ENCODE assay signal across 7 mouse cellular contexts in the genomic region with DNA sequence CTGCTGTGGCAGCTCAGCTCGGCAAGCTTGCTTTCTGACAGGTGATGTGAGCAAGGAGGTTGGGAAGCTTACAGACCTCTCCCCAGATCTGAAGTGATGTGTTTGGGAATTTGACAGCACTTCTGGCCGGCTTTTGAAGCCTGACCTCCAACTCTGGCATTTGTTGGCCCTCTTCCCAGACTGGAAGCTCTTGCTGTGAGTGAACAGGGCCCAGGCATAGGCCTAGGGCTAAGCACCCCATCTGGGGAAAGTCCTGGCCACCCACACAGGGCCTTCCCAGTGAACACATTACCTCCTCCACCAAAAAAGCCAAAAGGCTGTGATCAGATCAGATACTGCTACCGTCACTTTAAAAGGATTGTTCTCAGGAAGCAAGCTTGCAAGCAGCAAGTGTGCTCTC. TPM values are rescaled to one million over a fixed set of nuclear protein-coding genes. Genes with fewer than 3 reads are reported as not detected.
A peak's percentile ranks its signal among the peaks of the same experiment; 100 is the strongest.
DNase-seq lines count a peak whose midpoint lies in the region; ATAC-seq and TF ChIP-seq lines count a peak whose summit lies in the region.

No protein-coding gene starts in this region.

- H3K27me3 ChIP-seq in embryonic facial prominence, embryonic 14.5 days (replicated peaks; ENCODE audit: control insufficient read depth, insufficient read depth, low read length) = 0 out of 2 replicates have a peak, but pooled peaks cover 4% of the 10 kb centered on the region
- H3K27me3 ChIP-seq in intestine, embryonic 16.5 days (replicated peaks; ENCODE audit: control insufficient read depth, insufficient read depth, low read length) = no peaks in the 10 kb centered on the region
- H3K27me3 ChIP-seq in midbrain, postnatal 0 days (ENCODE audit: insufficient read depth, low read length) = no peaks in the 10 kb centered on the region

- no peaks in the 10 kb centered on the region for H3K9me3 ChIP-seq in embryonic facial prominence, embryonic 14.5 days (ENCODE audit: control insufficient read depth, low read length)
- peaks cover 4% of the 10 kb centered on the region; the same call in 1 of the 2 replicates for H3K9me3 ChIP-seq in intestine, embryonic 16.5 days (ENCODE audit: control insufficient read depth, low read length)
- H3K9me3 ChIP-seq in midbrain, postnatal 0 days (ENCODE audit: low read length) = no peaks in the 10 kb centered on the region

- H3K9ac ChIP-seq in embryonic facial prominence, embryonic 14.5 days (ENCODE audit: low read depth, low read length) = no peak overlapping the region
- no peak overlapping the region for H3K9ac ChIP-seq in intestine, embryonic 16.5 days (ENCODE audit: low read depth, low read length)
- H3K9ac ChIP-seq in midbrain, postnatal 0 days (replicated peaks; ENCODE audit: low read length, poor library complexity, severe bottlenecking) = no peak overlapping the region

- no peak overlapping the region for H3K4me3 ChIP-seq in embryonic facial prominence, embryonic 14.5 days (ENCODE audit: low read depth, low read length)
- H3K4me3 ChIP-seq in intestine, embryonic 16.5 days (ENCODE audit: low read length) = no peak overlapping the region
- H3K4me3 ChIP-seq in midbrain, postnatal 0 days (ENCODE audit: low read depth, low read length) = no peak overlapping the region

- 21% methylated on average over 3 of the region's 3 CpGs for WGBS in embryonic facial prominence, embryonic 14.5 days
- WGBS in intestine, embryonic 16.5 days = 32% methylated on average over 3 of the region's 3 CpGs
- 30% methylated on average over 3 of the region's 3 CpGs for WGBS in midbrain, postnatal 0 days

- no peak overlapping the region; the same call in 1 of the 2 replicates for H3K27ac ChIP-seq in embryonic facial prominence, embryonic 14.5 days (replicated peaks; ENCODE audit: low read depth, low read length)
- H3K27ac ChIP-seq in intestine, embryonic 16.5 days (ENCODE audit: low read length) = peak overlapping the region; percentile 38; the same call in 1 of the 2 replicates
- H3K27ac ChIP-seq in midbrain, postnatal 0 days (ENCODE audit: low read depth, low read length) = no peak overlapping the region

- peak; percentile 45 for DNase-seq in testis, postnatal 14 days (ENCODE audit: low spot score)
- DNase-seq in testis, postnatal 10 days (ENCODE audit: low spot score) = no peak
- peak; percentile 72 for DNase-seq in embryonic facial prominence, embryonic 14.5 days (ENCODE audit: low spot score)
- DNase-seq in midbrain, postnatal 0 days (ENCODE audit: low spot score) = peak; percentile 64

- no peak overlapping the region for H3K4me2 ChIP-seq in embryonic facial prominence, embryonic 14.5 days (ENCODE audit: low read depth, low read length)
- no peak overlapping the region for H3K4me2 ChIP-seq in intestine, embryonic 16.5 days (ENCODE audit: low read depth, low read length)
- H3K4me2 ChIP-seq in midbrain, postnatal 0 days (ENCODE audit: low read depth, low read length, poor library complexity, severe bottlenecking) = no peak overlapping the region

- H3K36me3 ChIP-seq in embryonic facial prominence, embryonic 14.5 days (ENCODE audit: control insufficient read depth, insufficient read depth, low read length) = no peaks in the 10 kb centered on the region
- H3K36me3 ChIP-seq in intestine, embryonic 16.5 days (ENCODE audit: control insufficient read depth, insufficient read depth, low read length) = peaks cover 4% of the 10 kb centered on the region
- H3K36me3 ChIP-seq in midbrain, postnatal 0 days (ENCODE audit: insufficient read depth, low read length) = peaks cover 15% of the 10 kb centered on the region; the same call in 1 of the 2 replicates

- ATAC-seq in embryonic facial prominence, embryonic 14.5 days (ENCODE audit: low read depth) = peak; percentile 64; the same call in 1 of the 2 replicates
- no peak for ATAC-seq in intestine, embryonic 16.5 days
- no peak for ATAC-seq in midbrain, postnatal 0 days (ENCODE audit: low FRiP score)
- ATAC-seq in frontal cortex, adult (ENCODE audit: low TSS enrichment) = no peak
- no peak for ATAC-seq in granulocyte monocyte progenitor cell, adult 5-6 weeks (replicated peaks; ENCODE audit: poor library complexity, severe bottlenecking)

- no peak for TF ChIP-seq CTCF in midbrain, postnatal 0 days (IDR thresholded peaks at IDR 0.05)

- H3K4me1 ChIP-seq in embryonic facial prominence, embryonic 14.5 days (ENCODE audit: control insufficient read depth, insufficient read depth, low read length) = peaks cover 16% of the 10 kb centered on the region; the same call in 1 of the 2 replicates
- peaks cover 8% of the 10 kb centered on the region; the same call in 1 of the 2 replicates for H3K4me1 ChIP-seq in intestine, embryonic 16.5 days (ENCODE audit: control insufficient read depth, insufficient read depth, low read length)
- no peaks in the 10 kb centered on the region for H3K4me1 ChIP-seq in midbrain, postnatal 0 days (ENCODE audit: insufficient read depth, low read length)

RNA-seq across cellular contexts. Expression of a gene that starts 7.1 kb away (rescaled TPM):
- not detected in 2 replicates for polyA plus RNA-seq in embryonic facial prominence, embryonic 14.5 days (2014; fragmentation: Nextera tagmentation; extraction: Ambion mirVana)
- 34.8 and 45.4 TPM in 2 replicates for polyA plus RNA-seq in intestine, embryonic 16.5 days (2015; fragmentation: Nextera tagmentation; extraction: Ambion mirVana)
- not detected in 2 replicates for total RNA-seq in midbrain, postnatal 0 days (2014; rRNA removed)
- not detected in 2 replicates for polyA plus RNA-seq in midbrain, postnatal 0 days (2015; fragmentation: Nextera tagmentation; extraction: Ambion mirVana)
- total RNA-seq in granulocyte monocyte progenitor cell, adult 5-6 weeks (2014; fragmentation: Nextera tagmentation) = not detected in 2 replicates
- not detected in 2 replicates for total RNA-seq in granulocyte monocyte progenitor cell, adult 5-6 weeks (2017)

RNA-seq across cellular contexts. Expression of a gene that starts 19.1 kb away (rescaled TPM):
- not detected in 2 replicates for polyA plus RNA-seq in embryonic facial prominence, embryonic 14.5 days (2014; fragmentation: Nextera tagmentation; extraction: Ambion mirVana)
- polyA plus RNA-seq in intestine, embryonic 16.5 days (2015; fragmentation: Nextera tagmentation; extraction: Ambion mirVana) = not detected in 2 replicates
- not detected in 2 replicates for total RNA-seq in midbrain, postnatal 0 days (2014; rRNA removed)
- polyA plus RNA-seq in midbrain, postnatal 0 days (2015; fragmentation: Nextera tagmentation; extraction: Ambion mirVana) = 0.47 and 2.6 TPM in 2 replicates
- not detected in 2 replicates for total RNA-seq in granulocyte monocyte progenitor cell, adult 5-6 weeks (2014; fragmentation: Nextera tagmentation)
- total RNA-seq in granulocyte monocyte progenitor cell, adult 5-6 weeks (2017) = not detected in 2 replicates

RNA-seq across cellular contexts. Expression of a gene that starts 47.8 kb away (rescaled TPM):
- 5.9 and 6.6 TPM in 2 replicates for polyA plus RNA-seq in embryonic facial prominence, embryonic 14.5 days (2014; fragmentation: Nextera tagmentation; extraction: Ambion mirVana)
- 1.3 and 6.7 TPM in 2 replicates for polyA plus RNA-seq in intestine, embryonic 16.5 days (2015; fragmentation: Nextera tagmentation; extraction: Ambion mirVana)
- total RNA-seq in midbrain, postnatal 0 days (2014; rRNA removed) = 0.14 TPM in 1 of 2 replicates, not detected in the other
- polyA plus RNA-seq in midbrain, postnatal 0 days (2015; fragmentation: Nextera tagmentation; extraction: Ambion mirVana) = 0.23 TPM in 1 of 2 replicates, not detected in the other
- total RNA-seq in granulocyte monocyte progenitor cell, adult 5-6 weeks (2014; fragmentation: Nextera tagmentation) = not detected in 2 replicates
- total RNA-seq in granulocyte monocyte progenitor cell, adult 5-6 weeks (2017) = not detected in 2 replicates

Comparison
In these comparisons a context has a peak if more than half of its experiments do, and no peak if none do; other contexts are left out.
1. RNA of a gene that starts 7.1 kb away (polyA plus RNA-seq): 34.8 to 45.4 TPM in intestine, embryonic 16.5 days; not detected in embryonic facial prominence, embryonic 14.5 days and not detected in midbrain, postnatal 0 days; every median in the first group is over 10 times any median in the second.